Mouse (Mus musculus): ENCODE measurements around the gene Npy5r. TPM values are rescaled to one million over a fixed set of nuclear protein-coding genes. Genes with fewer than 3 reads are reported as not detected.
A peak's percentile ranks its signal among the peaks of the same experiment; 100 is the strongest.

The Npy5r gene
- under 1 TPM; 0.23 to 0.38 (median 0.29) TPM for total RNA-seq (2022)

DNA sequence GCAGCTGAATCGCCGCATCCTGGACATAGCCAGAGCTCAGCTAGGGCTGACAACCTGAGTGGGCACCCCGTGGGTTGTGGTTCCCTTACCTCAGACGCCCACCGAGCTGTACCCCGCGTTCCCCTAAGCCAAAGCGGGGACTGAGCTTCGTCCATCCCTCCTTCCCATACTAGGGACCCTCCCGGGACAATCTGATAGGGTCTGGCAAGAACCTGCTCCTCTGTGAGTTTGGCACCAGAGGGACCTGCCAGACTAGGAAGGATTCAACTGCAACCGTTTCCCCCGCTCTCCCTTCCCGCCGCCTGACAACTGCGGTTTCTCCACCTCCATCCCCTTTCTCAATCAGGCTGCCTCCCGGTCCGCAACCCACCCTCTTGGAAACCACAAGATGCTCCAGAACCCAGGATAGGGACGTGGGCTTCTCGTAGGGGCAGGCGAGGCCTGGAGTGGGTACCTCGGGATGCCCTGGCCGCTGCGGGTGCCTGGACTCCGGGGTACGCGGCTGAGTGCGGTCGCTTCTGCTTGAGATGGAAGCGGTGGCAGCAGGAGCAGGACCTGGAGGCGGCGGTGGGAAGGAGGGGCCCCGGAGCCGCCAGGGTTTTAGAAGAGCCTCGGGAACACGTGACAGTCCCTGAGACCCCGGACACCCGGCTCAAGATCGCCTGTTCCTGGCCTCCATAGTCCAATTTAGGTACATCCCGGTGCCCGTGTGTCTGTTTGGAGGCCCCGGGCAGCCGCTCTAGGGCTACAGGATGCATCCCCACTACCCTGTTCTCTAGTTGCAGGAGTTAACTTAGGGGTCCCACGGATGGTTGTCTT is at the start of gene Npy5r:
TSS of gene Npy5r (minus strand) at position 618 of the 819 bp plus-strand sequence.
- DNase-seq: no peak

GRCm38 (mm10) chr8:66731957-66732356 is 44.0 kb upstream of the Npy5r start:
- no peak for DNase-seq

GRCm38 (mm10) chr8:66729446-66729845 is 41.5 kb upstream of the Npy5r start:
- DNase-seq: no peak

- DNase-seq: no peak
Measured at GRCm38 (mm10) chr8:66722835-66723234, 34.9 kb upstream of the Npy5r start.

GRCm38 (mm10) chr8:66714324-66714975 is 26.5 kb upstream of the Npy5r start:
- no peak for DNase-seq

DNA sequence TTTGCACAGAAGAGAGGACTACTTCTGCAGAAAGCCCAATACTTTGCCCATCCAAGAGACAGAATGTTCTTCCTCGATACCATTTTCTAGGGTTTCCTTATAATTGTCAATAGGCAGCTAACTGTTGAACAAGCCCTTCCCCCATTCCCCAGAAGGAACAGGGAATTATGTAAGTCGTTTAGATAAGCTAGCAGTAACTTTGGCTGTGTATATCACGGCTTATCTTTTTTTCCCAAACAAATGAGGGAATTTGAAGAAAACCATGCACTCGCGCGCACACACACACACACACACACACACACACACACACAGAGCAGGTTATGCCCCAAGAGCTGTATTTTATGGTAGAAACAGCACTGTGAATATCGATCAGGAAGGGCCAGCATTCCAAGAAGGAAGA is 10.9 kb upstream of the Npy5r start:
- DNase-seq: no peak

- no peak for DNase-seq
Measured at GRCm38 (mm10) chr8:66698011-66698410, 10.1 kb upstream of the Npy5r start.

DNA sequence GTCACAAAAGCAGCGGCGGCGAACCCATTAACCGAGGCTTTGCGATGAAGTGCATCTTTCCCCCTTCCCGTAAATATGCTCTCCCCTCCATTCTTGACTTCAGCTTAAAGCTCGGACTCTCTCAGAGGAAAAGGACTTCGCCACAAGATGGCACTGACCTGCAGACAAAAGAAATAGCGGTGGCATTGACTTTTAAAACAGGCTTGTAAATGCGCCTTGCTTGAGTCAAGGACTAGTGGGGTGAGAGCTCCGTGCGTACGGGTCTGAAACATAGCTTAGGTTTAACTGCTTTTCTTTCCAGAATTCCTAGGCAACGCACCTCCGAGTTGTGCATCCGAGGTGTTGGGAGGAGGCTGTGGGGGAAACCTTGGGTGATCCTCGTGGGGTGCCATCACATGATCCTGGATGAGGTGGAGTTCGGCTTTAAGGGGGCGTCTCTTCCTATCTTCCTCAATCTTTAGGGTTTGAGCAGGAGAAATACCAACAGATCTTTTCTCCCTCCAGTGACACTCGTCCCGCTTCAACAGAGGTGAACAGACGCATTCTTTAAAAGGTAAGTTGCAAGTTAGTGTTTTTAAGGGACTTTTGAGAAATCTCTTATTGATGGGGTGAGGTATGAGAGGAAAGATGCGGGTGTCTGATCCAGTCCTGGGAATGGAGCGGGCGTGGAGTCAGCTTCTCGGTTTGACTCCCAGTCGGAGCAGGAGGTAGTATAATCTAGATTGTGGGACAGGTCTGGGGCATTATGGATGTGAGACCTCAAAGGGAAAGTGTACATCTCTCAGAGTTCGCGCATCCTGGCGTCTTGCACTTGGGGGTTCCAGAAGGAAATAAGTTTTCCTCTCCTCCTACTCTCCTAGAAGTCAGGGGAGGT is 9.3 kb upstream of the Npy5r start, which contains the start of gene Npy1r:
TSS of gene Npy1r (plus strand) at position 223 of the 874 bp plus-strand sequence.
- peak; percentile 26 for DNase-seq

DNA sequence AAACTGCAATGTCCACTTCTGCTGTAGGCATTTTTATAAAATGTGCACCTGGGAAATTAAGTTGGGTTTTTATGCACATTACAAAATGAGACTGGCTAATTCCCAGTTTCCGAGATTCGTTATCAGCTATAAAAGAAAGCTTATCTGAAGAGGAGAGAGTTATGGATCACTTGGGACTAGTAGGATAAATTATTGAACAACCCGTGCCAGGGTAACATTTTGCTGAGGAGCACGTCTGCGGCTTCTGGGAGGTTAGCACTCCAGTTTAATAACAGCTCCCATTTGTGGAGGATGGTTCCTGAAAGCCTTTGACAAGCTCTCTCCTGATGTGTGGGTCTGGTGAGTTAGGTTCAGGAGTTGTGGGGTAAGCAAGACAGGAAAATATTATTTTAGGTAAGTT is 2.5 kb upstream of the Npy5r start:
- DNase-seq: no peak

DNA sequence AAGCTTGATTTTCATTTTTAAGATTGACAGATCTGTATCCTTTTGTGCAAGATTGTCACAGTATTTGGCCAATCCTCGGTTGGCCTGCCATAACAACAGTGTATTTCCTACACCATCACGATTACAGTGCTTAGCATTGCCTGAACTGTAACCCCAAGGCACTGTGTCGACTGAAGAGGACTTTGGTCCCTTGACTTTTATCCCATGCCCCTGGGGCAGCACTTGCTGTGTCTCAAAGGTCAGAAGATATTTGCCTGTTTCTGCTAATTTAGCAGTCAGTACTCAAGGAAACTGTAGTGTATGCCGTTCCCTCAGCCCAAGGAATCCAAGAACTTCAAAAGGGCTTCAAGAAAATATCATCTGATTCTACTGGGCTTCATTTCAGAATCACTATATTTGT is 871 bp upstream of the Npy5r start:
- no peak for DNase-seq

- DNase-seq: no peak
Measured at GRCm38 (mm10) chr8:66688395-66688794, 467 bp upstream of the Npy5r start.

DNA sequence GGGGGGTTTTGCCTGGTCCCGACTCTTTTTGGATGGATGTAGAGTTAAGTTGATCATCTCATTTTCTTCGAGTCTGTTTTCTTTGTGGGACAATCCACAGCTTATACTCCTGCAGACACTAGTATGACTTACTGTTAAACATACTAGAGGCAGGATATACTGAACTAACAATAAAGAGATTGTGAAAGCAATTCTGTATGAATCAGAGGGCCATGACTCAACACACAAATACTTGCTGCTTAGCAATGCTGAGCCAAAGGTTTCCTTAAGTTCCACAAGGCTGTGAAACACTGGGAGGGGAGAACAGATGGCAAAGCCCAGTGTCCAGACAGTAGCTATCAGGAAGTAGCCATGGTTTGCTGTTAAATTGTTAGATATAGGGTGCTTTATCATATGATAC is 6.7 kb downstream of the Npy5r start:
- no peak for DNase-seq

DNA sequence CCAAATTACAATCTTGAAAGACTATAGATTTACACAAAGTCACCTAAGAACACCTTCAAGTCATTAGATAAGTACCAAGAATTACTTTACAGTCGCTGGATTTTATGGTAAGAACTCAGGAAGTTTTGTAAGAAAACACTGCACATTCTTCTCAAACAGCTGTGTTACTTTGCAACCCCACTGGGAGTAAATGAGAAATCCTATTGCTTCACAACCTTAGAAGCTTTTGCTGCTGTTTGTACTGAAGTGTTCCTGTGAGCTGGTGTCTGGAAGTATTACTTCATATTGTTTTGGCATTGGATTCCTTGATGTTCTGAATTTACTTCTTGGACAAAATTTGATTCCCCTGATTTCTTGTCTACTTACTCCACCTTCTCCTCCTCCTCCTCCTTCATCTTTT is 57.2 kb downstream of the Npy5r start:
- DNase-seq: no peak

Other genes starting within 250 kb of the Npy5r start
- gene Tma16, start 201.6 kb downstream of the Npy5r start, total RNA-seq (2022): 1 to 10 TPM; 6.0 to 8.4 (median 7.2) TPM
- gene Tktl2, start 176.4 kb downstream of the Npy5r start, total RNA-seq (2022): not detected
- gene Npy1r, start 9.1 kb upstream of the Npy5r start, total RNA-seq (2022): 1 to 10 TPM; 2.3 to 5.9 (median 3.7) TPM
- gene Naf1, start 172.1 kb upstream of the Npy5r start, total RNA-seq (2022): 10 to 100 TPM; 13.1 to 16.1 (median 14.5) TPM

Measured in adrenal gland, adult 8-10 months (tissue).